Mouse (Mus musculus): ENCODE results near the gene Slc3a1. TPM values are rescaled to one million over a fixed set of nuclear protein-coding genes. Genes with fewer than 3 reads are reported as not detected.

Slc3a1 gene
- polyA plus RNA-seq, 1 experiment from 2014 or later = 0.14 TPM

DNA sequence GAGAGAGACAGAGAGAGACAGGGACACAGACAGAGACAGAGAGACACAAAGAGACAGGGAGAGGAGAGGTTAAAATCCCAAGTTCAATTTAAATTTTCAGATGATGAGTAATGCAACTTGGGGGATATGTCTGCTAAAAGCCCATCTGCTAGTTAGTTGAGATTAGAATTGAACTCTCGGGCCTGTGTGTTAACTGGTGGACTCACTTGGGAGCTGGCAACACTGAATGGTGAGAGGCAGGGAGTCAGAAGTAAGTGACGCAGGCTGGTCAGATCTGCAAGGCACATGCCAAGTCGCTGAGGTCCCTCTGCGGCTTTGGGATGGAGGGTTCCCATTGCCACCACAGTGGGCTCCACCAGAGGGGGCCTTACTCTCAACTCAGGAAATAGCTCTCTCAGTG is 10.1 kb downstream of the Slc3a1 start:
- Histone ChIP-seq H3K27me3 (replicated peaks) (no peaks in the 10 kb centered on the region), H3K9me3 (replicated peaks) (no peaks in the 10 kb centered on the region), H3K9ac (replicated peaks) (no peak overlapping the region), H3K4me3 (replicated peaks) (no peak overlapping the region), H3K36me3 (no peaks in the 10 kb centered on the region), H3K4me2 (no peak overlapping the region), H3K27ac (replicated peaks) (no peak overlapping the region), H3K4me1 (no peaks in the 10 kb centered on the region)
- 88% methylated on average over 4 of the region's 4 CpGs for WGBS
- no peak for ATAC-seq (ENCODE audit: low FRiP score)

DNA sequence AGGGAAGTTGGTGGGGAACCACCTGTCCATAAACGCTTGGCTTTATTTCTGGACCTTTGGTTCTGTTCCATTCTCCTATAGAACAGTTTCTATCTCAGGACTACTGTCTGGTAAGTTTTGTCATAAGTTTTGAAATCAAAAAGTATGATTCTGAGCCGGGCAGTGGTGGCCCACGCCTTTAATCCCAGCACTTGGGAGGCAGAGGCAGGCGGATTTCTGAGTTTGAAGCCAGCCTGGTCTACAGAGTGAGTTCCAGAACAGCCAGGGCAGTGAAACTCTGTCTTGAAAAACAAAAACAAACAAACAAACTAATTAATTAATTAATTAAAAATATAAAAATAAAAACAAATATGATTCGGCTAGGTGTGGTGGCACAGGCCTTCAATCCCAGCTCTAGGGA is 10.6 kb downstream of the Slc3a1 start:
- no peak for ATAC-seq (ENCODE audit: low FRiP score)
- 93% methylated on average over 5 of the region's 5 CpGs for WGBS
- Histone ChIP-seq H3K9ac (replicated peaks) (no peak overlapping the region), H3K4me3 (replicated peaks) (no peak overlapping the region), H3K27ac (replicated peaks) (no peak overlapping the region), H3K4me2 (no peak overlapping the region), H3K27me3 (replicated peaks) (no peaks in the 10 kb centered on the region), H3K36me3 (no peaks in the 10 kb centered on the region), H3K9me3 (replicated peaks) (no peaks in the 10 kb centered on the region), H3K4me1 (no peaks in the 10 kb centered on the region)

DNA sequence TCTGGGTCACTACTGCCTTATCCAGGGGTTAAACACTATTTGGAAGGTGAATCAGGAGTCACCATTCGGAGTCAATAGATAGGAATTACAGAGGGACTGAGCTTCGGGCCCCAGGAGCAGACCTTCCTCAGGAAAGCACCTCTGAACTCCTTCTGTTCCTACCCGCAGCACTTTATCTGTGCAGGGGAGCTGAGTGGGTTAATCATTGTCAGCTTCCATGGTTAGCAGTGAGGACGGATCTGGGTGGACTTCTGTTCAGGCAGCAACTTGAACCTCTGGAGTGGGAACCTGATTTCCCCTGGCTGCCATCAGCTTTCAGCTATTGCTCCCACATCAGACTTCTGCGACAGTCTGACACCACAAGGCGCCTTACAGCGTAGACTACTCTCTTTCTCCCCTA is 12.7 kb downstream of the Slc3a1 start:
- H3K4me3 ChIP-seq (replicated peaks) = no peak overlapping the region
- ATAC-seq (ENCODE audit: low FRiP score) = no peak
- no peaks in the 10 kb centered on the region for H3K9me3 ChIP-seq (replicated peaks)
- 69% methylated on average over 7 of the region's 7 CpGs for WGBS
- no peaks in the 10 kb centered on the region for H3K27me3 ChIP-seq (replicated peaks)
- no peak overlapping the region for H3K4me2 ChIP-seq
- no peak overlapping the region for H3K9ac ChIP-seq (replicated peaks)
- H3K36me3 ChIP-seq = no peaks in the 10 kb centered on the region
- no peaks in the 10 kb centered on the region for H3K4me1 ChIP-seq
- H3K27ac ChIP-seq (replicated peaks) = no peak overlapping the region

DNA sequence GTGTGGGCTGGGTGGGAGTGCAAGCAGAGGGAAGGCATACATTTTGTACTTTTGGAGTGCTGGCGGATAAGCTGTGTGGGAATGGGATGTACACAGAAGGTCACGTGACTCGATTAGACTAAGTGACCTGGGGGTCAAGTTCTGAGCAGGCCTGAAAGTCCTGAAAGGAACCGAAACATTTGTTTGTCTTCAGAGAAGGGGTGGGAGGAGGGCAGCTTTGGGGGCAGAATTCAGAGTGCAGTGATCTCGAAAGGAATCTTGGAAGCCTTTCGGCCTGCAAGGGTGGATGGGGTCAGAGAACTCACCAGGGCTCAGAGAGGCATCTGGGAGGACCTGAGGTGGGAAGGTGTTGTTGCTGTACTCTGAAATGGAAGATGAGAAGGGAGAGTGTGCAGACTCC is 14.2 kb downstream of the Slc3a1 start:
- no peaks in the 10 kb centered on the region for H3K9me3 ChIP-seq (replicated peaks)
- no peak overlapping the region for H3K4me2 ChIP-seq
- no peak for ATAC-seq (ENCODE audit: low FRiP score)
- H3K36me3 ChIP-seq = no peaks in the 10 kb centered on the region
- H3K27me3 ChIP-seq (replicated peaks) = no peaks in the 10 kb centered on the region
- WGBS = 69% methylated on average over 6 of the region's 6 CpGs
- no peaks in the 10 kb centered on the region for H3K4me1 ChIP-seq
- H3K9ac ChIP-seq (replicated peaks) = no peak overlapping the region
- H3K4me3 ChIP-seq (replicated peaks) = no peak overlapping the region
- no peak overlapping the region for H3K27ac ChIP-seq (replicated peaks)

DNA sequence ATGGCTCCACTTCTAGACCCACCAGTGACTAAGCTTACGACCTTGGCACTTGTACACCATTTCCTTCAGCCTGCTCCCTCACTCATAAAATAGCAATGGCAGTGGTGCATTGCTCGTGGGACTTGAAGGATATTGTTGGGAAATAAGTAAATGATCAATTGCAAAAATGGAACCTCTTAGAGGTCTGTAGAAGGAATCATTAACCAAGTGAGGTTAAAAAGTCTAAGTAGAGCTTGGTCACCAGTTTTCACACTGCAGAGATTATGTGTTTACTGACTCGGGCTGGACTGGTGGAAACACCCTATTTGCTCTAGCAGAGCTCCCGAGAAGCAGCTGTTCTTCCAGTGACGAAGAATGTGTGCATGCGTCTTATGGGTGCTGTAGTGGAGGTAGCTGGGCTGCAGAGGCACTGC is 15.2 kb downstream of the Slc3a1 start:
- no peak overlapping the region for H3K9ac ChIP-seq (replicated peaks)

DNA sequence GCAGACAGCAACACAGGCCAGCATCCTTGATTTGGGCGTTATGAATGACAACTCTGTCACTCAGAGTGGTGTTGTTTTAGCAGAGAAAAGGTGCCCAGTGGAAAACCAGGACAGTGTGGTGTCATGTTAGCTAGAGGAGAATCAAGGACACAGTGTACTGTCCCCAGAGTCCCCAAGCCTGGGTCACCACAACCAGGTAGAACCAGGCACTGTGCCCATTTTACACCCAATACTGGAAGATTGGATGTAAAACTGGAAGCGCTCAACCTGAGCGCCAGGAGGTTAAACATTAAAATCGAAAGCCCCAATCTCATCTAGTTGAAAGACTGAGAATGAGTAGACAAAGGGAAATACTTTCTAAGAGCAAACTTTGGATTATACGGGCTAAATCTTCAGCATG is 16.3 kb downstream of the Slc3a1 start:
- Histone ChIP-seq H3K4me2 (no peak overlapping the region), H3K9ac (replicated peaks) (no peak overlapping the region), H3K4me3 (replicated peaks) (no peak overlapping the region), H3K27ac (replicated peaks) (no peak overlapping the region), H3K27me3 (replicated peaks) (no peaks in the 10 kb centered on the region), H3K36me3 (no peaks in the 10 kb centered on the region), H3K9me3 (replicated peaks) (no peaks in the 10 kb centered on the region), H3K4me1 (no peaks in the 10 kb centered on the region)
- no peak for ATAC-seq (ENCODE audit: low FRiP score)
- 90% methylated on average over 5 of the region's 5 CpGs for WGBS

More for the DNA sequence above, 15.2 kb downstream of the Slc3a1 start:
- H3K9me3 ChIP-seq (replicated peaks) = no peaks in the 10 kb centered on the region
- H3K27ac ChIP-seq (replicated peaks) = no peak overlapping the region
- ATAC-seq (ENCODE audit: low FRiP score) = no peak
- H3K27me3 ChIP-seq (replicated peaks) = no peaks in the 10 kb centered on the region
- 84% methylated on average over 6 of the region's 6 CpGs for WGBS
- H3K4me3 ChIP-seq (replicated peaks) = no peak overlapping the region
- H3K36me3 ChIP-seq = no peaks in the 10 kb centered on the region
- no peak overlapping the region for H3K4me2 ChIP-seq
- no peaks in the 10 kb centered on the region for H3K4me1 ChIP-seq

DNA sequence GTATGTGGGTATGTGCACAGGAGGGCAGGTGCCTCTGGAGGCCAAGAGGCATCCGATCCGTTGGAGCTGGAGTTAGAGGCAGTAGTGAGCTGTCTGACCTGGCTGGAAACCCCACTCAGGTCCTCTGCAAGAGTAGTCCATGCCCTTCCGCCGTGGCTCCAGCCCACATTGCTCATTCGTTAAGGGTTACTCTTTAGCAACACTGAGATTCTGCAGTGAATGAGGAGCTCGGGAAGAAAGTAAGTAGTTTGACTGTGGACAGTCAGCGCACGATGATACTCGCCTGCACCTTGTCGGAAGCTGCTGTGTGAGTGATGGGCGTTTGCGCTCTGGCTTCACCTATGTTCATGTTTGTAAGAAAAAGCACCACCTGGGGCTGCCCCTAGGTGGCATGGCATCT is 17.0 kb downstream of the Slc3a1 start:
- H3K9ac ChIP-seq (replicated peaks) = no peak overlapping the region
- no peak for ATAC-seq (ENCODE audit: low FRiP score)
- H3K27ac ChIP-seq (replicated peaks) = no peak overlapping the region
- H3K4me1 ChIP-seq = no peaks in the 10 kb centered on the region
- H3K4me3 ChIP-seq (replicated peaks) = no peak overlapping the region
- 92% methylated on average over 12 of the region's 12 CpGs for WGBS
- no peaks in the 10 kb centered on the region for H3K36me3 ChIP-seq
- H3K4me2 ChIP-seq = no peak overlapping the region
- H3K27me3 ChIP-seq (replicated peaks) = no peaks in the 10 kb centered on the region
- no peaks in the 10 kb centered on the region for H3K9me3 ChIP-seq (replicated peaks)

DNA sequence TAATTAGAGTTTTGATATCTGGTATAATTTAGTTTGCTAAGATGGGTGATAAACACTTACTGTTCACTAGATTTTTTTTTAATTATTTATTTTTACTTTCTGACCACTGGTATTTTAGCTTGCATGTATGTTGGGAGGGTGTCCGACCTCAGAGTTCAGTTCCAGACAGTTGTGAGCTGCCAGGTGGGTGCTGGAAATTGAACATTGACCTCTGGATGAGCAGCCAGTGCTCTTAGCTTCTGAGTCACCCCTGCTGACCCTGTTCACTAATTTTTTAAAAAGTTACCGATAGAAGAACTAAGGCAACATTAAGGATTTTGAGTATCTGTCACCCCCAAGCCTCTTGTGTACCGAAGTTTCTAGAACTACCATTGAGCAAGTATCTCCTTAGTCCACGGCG is 20.2 kb downstream of the Slc3a1 start:
- Histone ChIP-seq H3K27ac (replicated peaks) (no peak overlapping the region), H3K4me3 (replicated peaks) (no peak overlapping the region), H3K27me3 (replicated peaks) (no peaks in the 10 kb centered on the region), H3K9ac (replicated peaks) (no peak overlapping the region), H3K9me3 (replicated peaks) (no peaks in the 10 kb centered on the region), H3K36me3 (no peaks in the 10 kb centered on the region), H3K4me2 (no peak overlapping the region), H3K4me1 (no peaks in the 10 kb centered on the region)
- no peak for ATAC-seq (ENCODE audit: low FRiP score)
- WGBS = 96% methylated on average over 5 of the region's 5 CpGs

DNA sequence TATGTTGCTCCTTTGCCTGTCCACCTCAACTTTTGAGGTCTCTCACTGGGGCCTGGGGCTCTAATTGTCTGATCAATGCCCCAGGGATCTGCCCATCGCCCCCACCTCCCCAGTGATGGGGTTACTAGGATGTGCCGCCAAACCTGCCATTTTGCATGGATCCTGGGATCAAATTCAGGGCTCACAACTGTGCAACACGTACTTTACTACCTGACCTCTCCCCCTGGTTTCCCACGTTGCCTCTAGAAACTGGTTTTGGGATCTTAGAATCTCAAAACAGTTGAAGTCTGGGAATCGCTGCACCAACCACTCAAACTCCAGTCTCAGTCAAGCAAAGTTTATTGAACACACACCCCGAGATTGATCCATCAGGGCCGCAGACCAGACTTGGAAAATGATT is 30.1 kb downstream of the Slc3a1 start:
- 95% methylated on average over 7 of the region's 7 CpGs for WGBS
- Histone ChIP-seq H3K4me3 (replicated peaks) (no peak overlapping the region), H3K36me3 (peaks cover 10% of the 10 kb centered on the region), H3K27ac (replicated peaks) (no peak overlapping the region), H3K4me1 (no peaks in the 10 kb centered on the region), H3K27me3 (replicated peaks) (no peaks in the 10 kb centered on the region), H3K4me2 (no peak overlapping the region), H3K9ac (replicated peaks) (no peak overlapping the region), H3K9me3 (replicated peaks) (no peaks in the 10 kb centered on the region)
- no peak for ATAC-seq (ENCODE audit: low FRiP score)

DNA sequence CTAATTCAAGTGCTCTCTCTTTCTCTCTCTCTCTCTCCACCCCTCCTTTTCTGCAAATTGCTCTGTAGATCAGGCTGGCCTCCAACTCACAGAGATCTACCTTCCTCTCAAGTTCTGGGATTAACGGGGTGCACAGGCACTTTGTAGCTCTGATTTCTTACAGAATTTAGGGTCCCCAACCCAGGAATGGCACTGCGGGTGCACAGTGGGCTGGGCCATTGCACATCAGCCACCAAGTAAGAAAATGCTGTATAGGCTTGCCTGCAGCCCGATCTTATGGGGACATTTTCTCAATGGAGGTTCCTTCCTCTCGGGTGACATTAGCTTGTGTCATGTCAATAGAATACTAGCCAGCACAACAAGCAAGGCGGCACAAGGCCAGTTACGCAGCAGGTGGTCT is 31.0 kb downstream of the Slc3a1 start:
- no peaks in the 10 kb centered on the region for H3K9me3 ChIP-seq (replicated peaks)
- no peak for ATAC-seq (ENCODE audit: low FRiP score)
- no peaks in the 10 kb centered on the region for H3K4me1 ChIP-seq
- H3K4me3 ChIP-seq (replicated peaks) = no peak overlapping the region
- peaks cover 19% of the 10 kb centered on the region for H3K36me3 ChIP-seq
- H3K27me3 ChIP-seq (replicated peaks) = no peaks in the 10 kb centered on the region
- 88% methylated on average over 6 of the region's 6 CpGs for WGBS
- no peak overlapping the region for H3K9ac ChIP-seq (replicated peaks)
- H3K4me2 ChIP-seq = no peak overlapping the region
- no peak overlapping the region for H3K27ac ChIP-seq (replicated peaks)

DNA sequence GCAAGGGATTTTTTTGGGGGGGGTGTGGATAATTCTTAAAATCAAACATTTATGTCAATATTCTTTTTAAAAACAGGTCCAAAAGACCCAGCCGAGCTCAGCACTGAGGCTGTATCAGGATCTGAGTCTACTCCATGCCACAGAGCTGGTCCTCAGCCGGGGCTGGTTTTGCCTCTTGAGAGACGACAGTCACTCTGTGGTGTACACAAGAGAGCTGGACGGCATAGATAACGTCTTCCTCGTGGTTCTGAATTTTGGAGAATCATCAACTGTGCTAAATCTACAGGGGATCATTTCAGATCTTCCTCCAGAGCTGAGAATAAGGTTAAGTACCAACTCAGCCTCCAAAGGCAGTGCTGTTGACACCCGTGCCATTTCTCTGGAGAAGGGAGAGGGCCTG is 35.4 kb downstream of the Slc3a1 start:
- no peaks in the 10 kb centered on the region for H3K4me1 ChIP-seq
- H3K27me3 ChIP-seq (replicated peaks) = no peaks in the 10 kb centered on the region
- peaks cover 59% of the 10 kb centered on the region for H3K36me3 ChIP-seq
- H3K4me3 ChIP-seq (replicated peaks) = no peak overlapping the region
- WGBS = 93% methylated on average over 7 of the region's 7 CpGs
- H3K9me3 ChIP-seq (replicated peaks) = no peaks in the 10 kb centered on the region
- no peak overlapping the region for H3K27ac ChIP-seq (replicated peaks)
- H3K9ac ChIP-seq (replicated peaks) = no peak overlapping the region
- H3K4me2 ChIP-seq = no peak overlapping the region
- no peak for ATAC-seq (ENCODE audit: low FRiP score)

DNA sequence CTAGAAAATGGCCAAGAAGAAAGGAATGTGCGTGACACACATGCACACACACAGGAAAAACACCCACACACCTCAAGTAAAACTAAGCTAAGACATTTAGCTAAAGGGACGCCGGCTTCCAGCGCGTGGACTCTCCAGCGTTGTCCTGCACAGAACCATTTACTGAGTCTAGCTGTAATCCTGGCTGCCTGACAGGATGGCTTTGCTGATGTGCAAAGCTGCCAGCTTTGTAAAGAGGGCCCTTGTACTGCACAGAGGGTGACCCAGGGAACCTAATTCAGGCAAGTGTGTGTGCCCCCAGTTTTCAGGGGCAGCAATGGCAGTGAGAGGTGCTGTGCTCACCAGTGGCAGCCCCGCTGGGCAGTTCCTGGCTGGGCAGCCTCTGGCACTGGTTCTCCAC is 39.2 kb downstream of the Slc3a1 start:
- Histone ChIP-seq H3K9me3 (replicated peaks) (no peaks in the 10 kb centered on the region), H3K4me1 (no peaks in the 10 kb centered on the region), H3K4me3 (replicated peaks) (no peak overlapping the region), H3K9ac (replicated peaks) (no peak overlapping the region), H3K36me3 (peaks cover 91% of the 10 kb centered on the region), H3K27ac (replicated peaks) (no peak overlapping the region), H3K27me3 (replicated peaks) (no peaks in the 10 kb centered on the region), H3K4me2 (no peak overlapping the region)
- ATAC-seq (ENCODE audit: low FRiP score) = no peak
- 92% methylated on average over 7 of the region's 7 CpGs for WGBS

DNA sequence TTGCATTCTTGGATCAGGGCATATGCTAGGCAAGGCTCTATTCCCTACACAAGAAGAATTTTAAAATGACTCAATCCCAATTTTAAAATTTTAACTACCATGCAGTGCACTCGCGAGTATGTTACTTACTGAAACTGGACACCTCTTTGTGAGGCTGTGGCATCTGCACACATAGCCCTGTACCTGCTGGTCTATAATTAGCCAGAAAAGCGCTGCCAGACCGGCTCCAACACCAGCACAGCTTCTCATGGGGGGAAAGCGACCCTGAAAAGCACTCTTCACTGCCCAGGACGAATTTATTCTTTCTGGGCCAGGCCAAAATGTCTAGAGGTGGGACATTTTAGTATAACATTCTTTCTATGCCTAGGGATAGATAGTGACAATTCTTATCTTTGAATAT is 42.5 kb downstream of the Slc3a1 start:
- WGBS = 91% methylated on average over 6 of the region's 6 CpGs
- Histone ChIP-seq H3K4me3 (replicated peaks) (no peak overlapping the region), H3K27me3 (replicated peaks) (no peaks in the 10 kb centered on the region), H3K4me1 (peaks cover 3% of the 10 kb centered on the region), H3K4me2 (no peak overlapping the region), H3K9ac (replicated peaks) (no peak overlapping the region), H3K36me3 (peaks cover 71% of the 10 kb centered on the region), H3K9me3 (replicated peaks) (no peaks in the 10 kb centered on the region), H3K27ac (replicated peaks) (no peak overlapping the region)
- ATAC-seq (ENCODE audit: low FRiP score) = no peak

All from neural tube, embryonic 15.5 days (tissue).